Mouse (Mus musculus): ENCODE data around the gene Kif11.

DNA sequence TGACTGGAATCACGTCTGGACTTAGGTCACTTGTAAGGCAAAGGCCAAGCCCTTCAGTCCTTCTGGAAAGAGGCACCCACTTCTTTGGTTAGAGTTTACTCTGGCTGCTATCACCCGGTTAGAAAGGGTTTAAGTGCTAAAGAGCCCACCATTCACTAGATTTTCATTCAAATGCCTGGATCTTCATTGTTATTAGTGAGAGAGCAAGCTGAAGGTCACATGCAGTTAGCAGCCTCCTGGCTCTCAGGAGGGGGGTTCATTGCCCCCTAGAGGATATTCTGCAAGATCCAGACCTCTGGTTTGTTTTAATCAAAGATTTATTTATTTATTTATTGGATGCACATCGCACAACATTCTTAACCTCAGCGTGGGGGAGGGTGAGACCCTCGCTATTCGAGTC, 24.7 kb downstream of the Kif11 start:
- TF ChIP-seq CTCF (IDR thresholded peaks at IDR 0.05; ENCODE audit: extremely low read depth, insufficient read length, insufficient replicate concordance, low read depth, low read length) (no peak), POLR2A (IDR thresholded peaks at IDR 0.05; ENCODE audit: low read depth, low read length) (no peak)

Measured in small intestine, adult 2 months (tissue).